Comparison of ENCODE assay signal across 8 mouse cellular contexts in the genomic region with DNA sequence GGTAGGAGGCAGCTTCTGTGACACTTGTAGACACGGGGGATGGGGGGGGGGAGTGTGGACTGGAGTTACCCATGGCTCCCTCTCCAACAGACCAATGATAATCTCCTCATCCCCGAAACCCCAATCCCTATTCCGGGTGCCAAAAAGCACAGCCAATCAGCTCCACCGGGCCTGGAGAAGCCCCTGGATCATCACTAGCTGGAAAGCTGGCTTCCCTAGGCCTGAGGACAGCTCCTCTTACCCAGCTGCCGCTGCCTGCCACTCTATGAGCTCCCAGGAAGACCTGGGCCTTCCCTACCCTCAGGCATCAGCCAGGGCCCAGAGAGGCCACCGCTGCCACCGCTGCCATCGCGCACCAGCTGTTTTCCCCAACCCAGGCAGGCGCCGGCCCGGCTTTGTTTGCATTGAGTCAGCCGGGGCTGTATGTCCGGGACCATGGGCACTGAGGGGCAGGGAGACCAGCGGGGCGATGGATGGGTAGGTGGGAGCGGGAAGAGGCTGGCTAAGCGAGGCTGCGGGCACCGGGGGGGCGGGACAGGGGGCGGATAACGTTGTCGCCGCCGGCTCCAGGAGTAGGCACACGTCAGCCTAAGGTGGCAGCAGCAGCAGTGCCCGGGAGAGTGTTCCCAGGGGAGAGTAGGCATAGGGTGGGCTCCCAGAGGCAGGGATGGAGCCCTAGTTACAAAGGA. TPM values are rescaled to one million over a fixed set of nuclear protein-coding genes. Genes with fewer than 3 reads are reported as not detected.
A peak's percentile ranks its signal among the peaks of the same experiment; 100 is the strongest.
DNase-seq lines count a peak whose midpoint lies in the region; ATAC-seq and TF ChIP-seq lines count a peak whose summit lies in the region.

No protein-coding gene starts in this region.

- TF ChIP-seq CTCF in E14TG2a.4 (conservative IDR thresholded peaks at IDR 0.05; ENCODE audit: low read length): no peak

- no peaks in the 10 kb centered on the region for H3K9me3 ChIP-seq in E14TG2a.4 (ENCODE audit: low read length)
- H3K9me3 ChIP-seq in hindbrain, embryonic 12.5 days (replicated peaks): no peaks in the 10 kb centered on the region
- no peaks in the 10 kb centered on the region for H3K9me3 ChIP-seq in limb, embryonic 14.5 days (ENCODE audit: control insufficient read depth, low read length)

- peak overlapping the region; percentile 86 for H3K4me2 ChIP-seq in hindbrain, embryonic 12.5 days (replicated peaks)
- H3K4me2 ChIP-seq in limb, embryonic 14.5 days (replicated peaks; ENCODE audit: low read depth, low read length, severe bottlenecking): peak overlapping the region; percentile 69

- H3K4me1 ChIP-seq in E14TG2a.4 (replicated peaks; ENCODE audit: low read depth, low read length): peaks cover 17% of the 10 kb centered on the region
- peaks cover 15% of the 10 kb centered on the region for H3K4me1 ChIP-seq in hindbrain, embryonic 12.5 days
- peaks cover 7% of the 10 kb centered on the region for H3K4me1 ChIP-seq in limb, embryonic 14.5 days (ENCODE audit: control insufficient read depth, insufficient read depth, low read length)

- H3K9ac ChIP-seq in hindbrain, embryonic 12.5 days: peak overlapping the region; percentile 83
- peak overlapping the region; percentile 45 for H3K9ac ChIP-seq in limb, embryonic 14.5 days (ENCODE audit: low read depth, low read length, severe bottlenecking)

- no peaks in the 10 kb centered on the region for H3K36me3 ChIP-seq in E14TG2a.4 (ENCODE audit: insufficient read depth, low read length)
- no peaks in the 10 kb centered on the region; the same call in 1 of the 2 replicates for H3K36me3 ChIP-seq in hindbrain, embryonic 12.5 days
- H3K36me3 ChIP-seq in limb, embryonic 14.5 days (ENCODE audit: control insufficient read depth, insufficient read depth, low read length): no peaks in the 10 kb centered on the region

- peak overlapping the region; percentile 80 for H3K27ac ChIP-seq in hindbrain, embryonic 12.5 days
- no peak overlapping the region for H3K27ac ChIP-seq in limb, embryonic 14.5 days (replicated peaks; ENCODE audit: low read depth, low read length)

- peaks cover 79% of the 10 kb centered on the region for H3K27me3 ChIP-seq in E14TG2a.4 (ENCODE audit: insufficient read depth, low read length)
- H3K27me3 ChIP-seq in hindbrain, embryonic 12.5 days: peaks cover 48% of the 10 kb centered on the region
- peaks cover 56% of the 10 kb centered on the region for H3K27me3 ChIP-seq in limb, embryonic 14.5 days (ENCODE audit: control insufficient read depth, insufficient read depth, low read length)

- WGBS in hindbrain, embryonic 12.5 days: 2% methylated on average over 26 of the region's 28 CpGs
- 2% methylated on average over 20 of the region's 28 CpGs for WGBS in limb, embryonic 14.5 days

- peak; percentile 69 for ATAC-seq in hindbrain, embryonic 12.5 days (ENCODE audit: low FRiP score)
- no peak for ATAC-seq in limb, embryonic 14.5 days (ENCODE audit: low FRiP score, low read depth)

- H3K4me3 ChIP-seq in E14TG2a.4 (replicated peaks; ENCODE audit: low read length): peak overlapping the region; percentile 83
- peak overlapping the region; percentile 60 for H3K4me3 ChIP-seq in hindbrain, embryonic 12.5 days
- peak overlapping the region; percentile 42 for H3K4me3 ChIP-seq in limb, embryonic 14.5 days (replicated peaks; ENCODE audit: low read length)

- intact Hi-C loops in heart, postnatal 25 days (cut with DNase I): no loop called here

- TF ChIP-seq POLR2A in limb, embryonic 14.5 days (IDR thresholded peaks at IDR 0.05; ENCODE audit: borderline replicate concordance, extremely low read depth, insufficient read depth, insufficient read length): no peak

- DNase-seq in heart, adult 11 months: peak; percentile 93
- no peak for DNase-seq in heart, postnatal 25 days (ENCODE audit: low spot score)
- peak; percentile 57 to 60 for DNase-seq in cerebellum, postnatal 36 days
- DNase-seq in limb, embryonic 14.5 days (ENCODE audit: low spot score): no peak
- peak; percentile 63 for DNase-seq in right cerebral cortex, postnatal 14 days
- no peak for DNase-seq in gastrocnemius, postnatal 25 days

RNA-seq across cellular contexts. Expression of a gene that starts 0.7 kb away (rescaled TPM):
- 1 to 10 TPM; 4.2 to 5.4 TPM for total RNA-seq in heart, postnatal 25 days (2021)
- polyA plus RNA-seq in hindbrain, embryonic 12.5 days (2016; fragmentation: Nextera tagmentation; extraction: Ambion mirVana): 26.5 and 28.0 TPM in 2 replicates
- 4.5 and 5.9 TPM in 2 replicates for polyA plus RNA-seq in limb, embryonic 14.5 days (2012; rRNA removed)
- 2.1 and 2.3 TPM in 2 replicates for polyA plus RNA-seq in limb, embryonic 14.5 days (2014; fragmentation: Nextera tagmentation; extraction: Ambion mirVana)
- total RNA-seq in gastrocnemius, postnatal 25 days (2021): 1 to 10 TPM; 1.4 to 2.8 TPM

RNA-seq across cellular contexts. Expression of a gene that starts 14.9 kb away (rescaled TPM):
- 1 to 10 TPM; 5.5 to 6.6 TPM for total RNA-seq in heart, postnatal 25 days (2021)
- polyA plus RNA-seq in hindbrain, embryonic 12.5 days (2016; fragmentation: Nextera tagmentation; extraction: Ambion mirVana): 27.6 and 28.8 TPM in 2 replicates
- polyA plus RNA-seq in limb, embryonic 14.5 days (2012; rRNA removed): 18.8 and 23.9 TPM in 2 replicates
- polyA plus RNA-seq in limb, embryonic 14.5 days (2014; fragmentation: Nextera tagmentation; extraction: Ambion mirVana): 10.9 and 11.1 TPM in 2 replicates
- 1 to 10 TPM; 3.1 to 4.0 TPM for total RNA-seq in gastrocnemius, postnatal 25 days (2021)

RNA-seq across cellular contexts. Expression of a gene that starts 32.3 kb away (rescaled TPM):
- total RNA-seq in heart, postnatal 25 days (2021): not detected
- polyA plus RNA-seq in hindbrain, embryonic 12.5 days (2016; fragmentation: Nextera tagmentation; extraction: Ambion mirVana): 0.13 and 0.17 TPM in 2 replicates
- not detected in 2 replicates for polyA plus RNA-seq in limb, embryonic 14.5 days (2012; rRNA removed)
- not detected in 2 replicates for polyA plus RNA-seq in limb, embryonic 14.5 days (2014; fragmentation: Nextera tagmentation; extraction: Ambion mirVana)
- not detected for total RNA-seq in gastrocnemius, postnatal 25 days (2021)

RNA-seq across cellular contexts. Expression of a gene that starts 36.7 kb away (rescaled TPM):
- 100 to 1,000 TPM; 143 to 145 TPM for total RNA-seq in heart, postnatal 25 days (2021)
- polyA plus RNA-seq in hindbrain, embryonic 12.5 days (2016; fragmentation: Nextera tagmentation; extraction: Ambion mirVana): 180 and 190 TPM in 2 replicates
- 76.7 and 92.2 TPM in 2 replicates for polyA plus RNA-seq in limb, embryonic 14.5 days (2012; rRNA removed)
- polyA plus RNA-seq in limb, embryonic 14.5 days (2014; fragmentation: Nextera tagmentation; extraction: Ambion mirVana): 169 and 181 TPM in 2 replicates
- 10 to 100 TPM; 86.6 to 96.1 TPM for total RNA-seq in gastrocnemius, postnatal 25 days (2021)

RNA-seq across cellular contexts. Expression of a gene that starts 45.0 kb away (rescaled TPM):
- under 1 TPM in 1 of 2 experiments, not detected in 1; 0.20 TPM for total RNA-seq in heart, postnatal 25 days (2021)
- not detected in 2 replicates for polyA plus RNA-seq in hindbrain, embryonic 12.5 days (2016; fragmentation: Nextera tagmentation; extraction: Ambion mirVana)
- not detected in 2 replicates for polyA plus RNA-seq in limb, embryonic 14.5 days (2012; rRNA removed)
- not detected in 2 replicates for polyA plus RNA-seq in limb, embryonic 14.5 days (2014; fragmentation: Nextera tagmentation; extraction: Ambion mirVana)
- under 1 TPM; 0.56 to 0.97 TPM for total RNA-seq in gastrocnemius, postnatal 25 days (2021)

Comparison
In these comparisons a context has a peak if more than half of its experiments do, and no peak if none do; other contexts are left out.
1. DNase-seq: peak in heart, adult 11 months (single experiment), cerebellum, postnatal 36 days (2 of 2) and right cerebral cortex, postnatal 14 days (single experiment); none in heart, postnatal 25 days (single experiment), limb, embryonic 14.5 days (single experiment) and gastrocnemius, postnatal 25 days (single experiment).
2. Peak in every context shown above with its lines, with median percentiles within 50 percentile points of each other: H3K4me3 ChIP-seq.